Mouse (Mus musculus) liver, adult 2 months (tissue): Measurements from ENCODE around the gene Eif3m. TPM values are rescaled to one million over a fixed set of nuclear protein-coding genes. Genes with fewer than 3 reads are reported as not detected.
A peak's percentile ranks its signal among the peaks of the same experiment; 100 is the strongest.

Experiments used
- DNase-seq: peaks from one replicate; pipeline ENCODE4 v3.0.0-alpha.2; 2011; ENCODE audit warnings: low read depth, low spot score; ENCODE audit errors: extremely low read depth
- H3K27ac ChIP-seq: fragments of 200-500 bp; replicated peaks from 2 replicates; pipeline ENCODE4 v1.5.1; 2012; ENCODE audit warnings: low read depth, mild to moderate bottlenecking, control low read depth, inconsistent platforms, low read length; ENCODE audit not compliant: insufficient read depth
- H3K27me3 ChIP-seq: fragments of 200-500 bp; 2 replicates; pipeline ENCODE4 v1.6.1; 2012; ENCODE audit warnings: mild to moderate bottlenecking, moderate library complexity, low read length, inconsistent platforms; ENCODE audit not compliant: control insufficient read depth, insufficient read depth
- H3K36me3 ChIP-seq: fragments of 200-500 bp; 2 replicates; pipeline ENCODE4 v1.6.1; 2012; ENCODE audit warnings: low read length, inconsistent platforms; ENCODE audit not compliant: control insufficient read depth, insufficient read depth
- H3K4me1 ChIP-seq: fragments of 200-500 bp; 2 replicates; pipeline ENCODE4 v1.6.1; 2011; ENCODE audit warnings: low read length; ENCODE audit not compliant: control insufficient read depth, insufficient read depth
- H3K4me3 ChIP-seq: fragments of 200-500 bp; 2 replicates; pipeline ENCODE4 v1.5.1; 2011; ENCODE audit warnings: low read depth, mild to moderate bottlenecking, control low read depth, low read length, moderate library complexity; ENCODE audit not compliant: insufficient read depth
- H3K79me2 ChIP-seq: fragments of 200-500 bp; 2 replicates; pipeline ENCODE4 v1.6.1; 2012; ENCODE audit warnings: inconsistent platforms, mild to moderate bottlenecking, low read length, moderate library complexity; ENCODE audit not compliant: control insufficient read depth, insufficient read depth
- H3K9ac ChIP-seq: fragments of 200-500 bp; 2 replicates; pipeline ENCODE4 v1.6.1; 2012; ENCODE audit warnings: low read depth, mild to moderate bottlenecking, control low read depth, inconsistent platforms, low read length
- CTCF ChIP-seq: fragments of 200-500 bp; IDR thresholded peaks from 2 replicates; pipeline ENCODE4 v1.5.1; 2011; ENCODE audit warnings: low read depth, low read length, control low read depth
- POLR2A ChIP-seq: fragments of 200-500 bp; IDR thresholded peaks from 2 replicates; pipeline ENCODE4 v1.6.1; 2011; ENCODE audit warnings: low read length, control low read depth; ENCODE audit not compliant: insufficient read depth; ENCODE audit errors: extremely low read depth
- WGBS: fragments of 180-500 bp; shearing (Covaris S2); methylation state at CpG from one replicate; pipeline ENCODE4 v1.1.7; 2018; 5-methylcytosine and 5-hydroxymethylcytosine counted together
- polyA plus RNA-seq: library from polyadenylated mRNA; depleted of rRNA; stranded (reverse); fragments of >200 nt; gene quantifications from 2 replicates; pipeline ENCODE4 v1.2.3, GENCODE M21; 2012; rRNA removed
- total RNA-seq: library from RNA; depleted of rRNA; stranded (reverse); fragments of >200 nt; gene quantifications from 2 replicates; pipeline ENCODE4 v1.2.3, GENCODE M21; 2014; rRNA removed

Gene Eif3m
- 104 and 122 TPM in 2 replicates for total RNA-seq
- 13.6 and 19.1 TPM in 2 replicates for polyA plus RNA-seq

DNA sequence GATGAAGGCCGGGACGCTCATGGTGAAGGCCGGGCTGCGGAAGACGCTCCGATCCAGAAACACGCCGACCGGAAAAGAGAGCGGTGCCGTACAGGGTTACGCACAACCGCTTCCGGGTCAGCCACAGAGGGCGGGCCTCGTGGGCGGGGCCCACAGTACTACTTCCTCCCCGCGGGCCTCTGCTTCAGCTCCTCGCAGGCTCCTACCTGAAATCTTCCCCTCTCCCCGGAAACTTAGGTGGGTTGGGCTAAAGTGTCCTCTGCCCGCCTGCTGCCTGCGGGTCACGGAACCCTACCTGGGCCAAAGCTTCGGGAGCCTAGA lies at the start of gene Eif3m:
Gene Eif3m (minus strand): TSS at position 114 of the 321 bp plus-strand sequence.
- under 1% methylated on average over 25 of the region's 25 CpGs for WGBS
- peak within 1 kb of the TSS; percentile 84 for H3K27ac ChIP-seq
- H3K4me3 ChIP-seq: peak within 1 kb of the TSS; percentile 89
- TF ChIP-seq CTCF: no peak
- 0 out of 2 replicates have a peak, but pooled peaks have one; percentile 23 for TF ChIP-seq POLR2A
- no peaks in the 10 kb centered on the region; the same call in 1 of the 2 replicates for H3K4me1 ChIP-seq
- H3K36me3 ChIP-seq: peaks cover 13% of the 10 kb centered on the region
- H3K9ac ChIP-seq: peak within 1 kb of the TSS; percentile 96
- no peaks in the 10 kb centered on the region for H3K27me3 ChIP-seq
- DNase-seq: peak; percentile 85
- peaks cover 6% of the 10 kb centered on the region; the same call in 1 of the 2 replicates for H3K79me2 ChIP-seq

DNA sequence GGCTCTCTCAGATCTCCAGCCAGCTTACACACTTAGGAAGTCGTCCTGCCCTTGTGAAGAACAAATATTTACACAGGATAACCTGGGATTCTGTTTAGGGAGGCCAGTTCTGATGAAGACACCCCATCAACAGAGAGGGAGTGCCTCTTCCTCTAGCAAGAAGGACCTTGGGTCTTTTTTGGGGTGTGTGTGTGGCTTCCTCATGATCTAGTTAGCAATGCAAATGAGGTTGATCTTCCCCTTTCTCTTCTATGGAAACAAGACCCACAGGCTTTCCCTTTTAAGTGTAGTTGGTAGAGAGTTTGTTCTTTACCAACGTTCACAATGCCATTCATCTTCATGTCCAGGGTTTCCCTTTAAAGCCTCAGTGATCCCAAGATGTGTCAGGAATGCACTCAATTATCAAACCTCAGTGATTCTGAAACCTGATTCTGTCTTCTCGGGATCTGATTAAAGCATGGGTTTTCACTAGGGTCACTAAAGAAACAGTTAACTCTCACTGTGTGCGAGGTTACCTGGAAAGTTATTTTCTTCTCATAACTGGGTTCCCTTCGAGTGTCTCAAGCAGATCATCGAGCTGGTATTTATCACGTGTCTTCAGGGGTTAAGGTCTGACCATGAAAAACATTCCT lies 46.0 kb upstream of the Eif3m start:
- no peak overlapping the region for H3K4me3 ChIP-seq
- H3K9ac ChIP-seq: no peak overlapping the region
- H3K27ac ChIP-seq: no peak overlapping the region
- peaks cover 8% of the 10 kb centered on the region for H3K4me1 ChIP-seq
- H3K27me3 ChIP-seq: no peaks in the 10 kb centered on the region
- DNase-seq: no peak
- no peaks in the 10 kb centered on the region for H3K79me2 ChIP-seq
- 65% methylated on average over 7 of the region's 7 CpGs for WGBS
- no peak for TF ChIP-seq CTCF
- TF ChIP-seq POLR2A: no peak
- no peaks in the 10 kb centered on the region for H3K36me3 ChIP-seq

DNA sequence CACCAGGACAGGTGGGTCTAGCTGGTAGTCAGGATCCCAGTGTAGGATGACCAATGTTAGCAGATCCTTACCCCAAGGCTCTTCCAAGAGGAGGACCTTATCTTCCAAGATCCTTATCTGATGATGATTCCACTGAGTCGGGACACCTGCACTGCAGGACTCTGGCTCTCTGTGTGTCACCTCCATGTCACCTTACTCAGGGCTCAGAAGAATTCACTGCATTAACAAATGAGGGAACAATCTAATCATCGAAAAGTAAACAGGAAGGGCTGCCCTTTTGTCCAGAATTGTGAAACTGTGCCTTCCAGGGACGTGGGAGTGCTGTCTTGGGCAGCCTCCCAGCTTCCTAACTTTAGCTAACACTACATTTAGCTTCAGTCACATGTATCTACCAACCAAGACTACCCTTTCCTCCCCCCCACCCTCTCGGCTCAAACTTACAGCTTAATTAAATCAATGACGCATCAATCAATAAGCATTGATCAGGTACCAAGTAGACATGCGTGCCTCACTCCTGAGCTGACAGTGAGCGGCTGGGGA lies 41.8 kb upstream of the Eif3m start:
- H3K4me3 ChIP-seq: no peak overlapping the region
- no peaks in the 10 kb centered on the region for H3K36me3 ChIP-seq
- no peak for TF ChIP-seq CTCF
- no peak for TF ChIP-seq POLR2A
- peaks cover 8% of the 10 kb centered on the region for H3K4me1 ChIP-seq
- H3K27me3 ChIP-seq: no peaks in the 10 kb centered on the region
- H3K27ac ChIP-seq: no peak overlapping the region
- peak; percentile 44 for DNase-seq
- no peaks in the 10 kb centered on the region for H3K79me2 ChIP-seq
- 10% methylated on average over 7 of the region's 7 CpGs for WGBS
- H3K9ac ChIP-seq: no peak overlapping the region

DNA sequence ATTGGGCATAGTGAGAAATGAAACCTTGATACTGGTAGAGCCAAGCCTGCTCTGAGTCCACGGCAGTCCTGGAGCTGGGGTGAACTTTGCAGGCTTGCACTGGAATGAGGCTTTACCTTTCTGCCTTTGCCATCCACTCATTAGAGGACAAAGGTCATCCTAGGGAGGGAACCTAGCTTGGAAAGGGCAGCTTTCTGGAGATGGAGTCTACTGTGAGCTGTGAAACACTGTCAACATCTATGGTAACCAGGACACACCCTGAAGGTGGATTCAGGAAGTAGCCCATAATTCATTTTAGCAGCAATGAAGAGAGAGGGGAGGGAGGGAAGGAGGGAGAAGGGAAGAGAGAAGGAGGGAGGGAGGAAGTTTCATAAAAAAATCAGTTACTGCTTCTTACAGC lies 38.6 kb upstream of the Eif3m start:
- 18% methylated on average over 1 of the region's 1 CpGs for WGBS
- Histone ChIP-seq H3K79me2 (no peaks in the 10 kb centered on the region), H3K36me3 (no peaks in the 10 kb centered on the region), H3K27me3 (no peaks in the 10 kb centered on the region), H3K9ac (no peak overlapping the region), H3K4me1 (peaks cover 11% of the 10 kb centered on the region), H3K4me3 (no peak overlapping the region), H3K27ac (no peak overlapping the region)
- DNase-seq: no peak
- no peak for TF ChIP-seq CTCF
- TF ChIP-seq POLR2A: no peak

DNA sequence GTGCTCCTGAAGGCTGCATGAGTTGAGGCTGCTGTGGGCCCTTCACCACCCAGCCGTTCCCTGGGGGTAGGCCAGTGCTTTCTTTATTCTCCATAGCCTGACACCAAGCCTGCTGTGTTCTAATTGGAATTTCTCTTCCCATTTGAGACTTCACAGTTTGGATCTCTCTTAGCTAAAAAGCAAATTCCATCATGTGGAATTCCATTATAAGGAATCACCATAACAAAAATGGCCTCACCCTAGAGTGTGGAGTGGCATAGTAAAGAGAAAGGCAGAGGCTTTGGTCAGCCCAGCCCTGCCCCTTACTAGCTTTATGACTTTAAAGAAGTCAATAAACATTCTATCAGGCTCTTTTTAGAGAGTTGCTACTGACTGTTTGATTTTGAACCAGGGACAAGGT lies 31.4 kb upstream of the Eif3m start:
- Histone ChIP-seq H3K27me3 (no peaks in the 10 kb centered on the region), H3K4me1 (peaks cover under 1% of the 10 kb centered on the region), H3K36me3 (no peaks in the 10 kb centered on the region), H3K27ac (no peak overlapping the region), H3K79me2 (no peaks in the 10 kb centered on the region), H3K4me3 (no peak overlapping the region), H3K9ac (no peak overlapping the region)
- no peak for DNase-seq
- WGBS: 81% methylated on average over 1 of the region's 1 CpGs
- no peak for TF ChIP-seq POLR2A
- no peak for TF ChIP-seq CTCF

DNA sequence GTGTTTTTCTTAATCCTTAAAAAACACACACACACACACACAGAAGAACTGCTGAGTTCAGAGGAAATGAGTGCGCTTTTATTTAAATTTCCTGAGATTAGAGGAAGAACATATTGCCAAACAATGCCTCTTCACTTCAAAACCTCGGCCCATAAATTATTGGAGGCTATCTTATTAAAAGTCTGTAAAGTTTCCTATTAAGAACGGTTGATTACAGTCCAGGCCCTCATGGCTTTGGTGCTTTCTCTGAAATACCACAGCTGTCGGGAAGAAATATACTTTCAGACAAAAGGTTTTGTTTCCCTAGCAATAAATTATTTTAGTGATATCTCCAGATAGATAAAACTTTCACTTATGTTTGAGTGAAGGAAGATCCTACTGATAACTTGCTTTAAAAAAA lies 26.3 kb upstream of the Eif3m start:
- DNase-seq: no peak
- Histone ChIP-seq H3K4me3 (no peak overlapping the region), H3K27me3 (peaks cover 2% of the 10 kb centered on the region; the same call in 1 of the 2 replicates), H3K36me3 (no peaks in the 10 kb centered on the region), H3K4me1 (peaks cover 2% of the 10 kb centered on the region; the same call in 1 of the 2 replicates), H3K27ac (no peak overlapping the region), H3K79me2 (no peaks in the 10 kb centered on the region), H3K9ac (no peak overlapping the region)
- WGBS: 77% methylated on average over 4 of the region's 4 CpGs
- TF ChIP-seq CTCF: no peak
- TF ChIP-seq POLR2A: no peak
